Mouse (Mus musculus): Measurements from ENCODE around the gene Mfng.

DNA sequence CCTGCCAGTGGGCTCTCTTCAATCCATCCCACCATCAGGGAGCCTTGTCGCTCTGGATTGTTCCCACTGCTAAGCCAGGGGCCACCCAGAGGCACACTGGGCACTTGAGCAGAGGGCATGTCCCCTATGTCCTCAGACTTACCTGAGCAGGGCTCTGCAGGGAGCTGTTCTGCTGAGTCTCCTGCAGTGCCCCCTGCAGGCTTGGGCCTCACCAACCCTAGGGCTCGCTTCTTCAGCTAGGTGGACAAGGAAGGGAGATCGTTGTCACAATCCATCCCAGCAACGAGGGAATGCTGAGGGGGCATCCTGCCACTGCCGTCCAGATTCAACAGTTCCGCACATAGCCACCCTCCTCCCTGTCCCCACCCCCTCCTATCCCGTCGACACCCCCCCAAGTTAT lies 6.0 kb upstream of the Mfng start:
- TF ChIP-seq CTCF (IDR thresholded peaks at IDR 0.05; ENCODE audit: extremely low read depth, insufficient read depth, low read length) (no peak), POLR2A (IDR thresholded peaks at IDR 0.05; ENCODE audit: extremely low read depth, insufficient read depth, low read length) (no peak)

Measured in cortical plate, adult 2 months (tissue).